Mouse (Mus musculus): Measurements from ENCODE around the gene Gpr160.
"Not testable (repeated sequence)": the region's sequence is repeated elsewhere in the genome, so short reads cannot be mapped to it uniquely, and the experiment has no call there.

Gene Gpr160

GRCm38 (mm10) chr3:30855604-30856458 lies at the start of gene Gpr160:
TSS of gene Gpr160 (plus strand) at chr3:30855950.
- peak; percentile 59 to 80 for DNase-seq (ENCODE audit: low spot score in 2 of 2)

- DNase-seq (ENCODE audit: low spot score in 2 of 2), result no peak
These were observed 42.9 kb upstream of the Gpr160 start for GRCm38 (mm10) chr3:30812881-30813280.

DNA sequence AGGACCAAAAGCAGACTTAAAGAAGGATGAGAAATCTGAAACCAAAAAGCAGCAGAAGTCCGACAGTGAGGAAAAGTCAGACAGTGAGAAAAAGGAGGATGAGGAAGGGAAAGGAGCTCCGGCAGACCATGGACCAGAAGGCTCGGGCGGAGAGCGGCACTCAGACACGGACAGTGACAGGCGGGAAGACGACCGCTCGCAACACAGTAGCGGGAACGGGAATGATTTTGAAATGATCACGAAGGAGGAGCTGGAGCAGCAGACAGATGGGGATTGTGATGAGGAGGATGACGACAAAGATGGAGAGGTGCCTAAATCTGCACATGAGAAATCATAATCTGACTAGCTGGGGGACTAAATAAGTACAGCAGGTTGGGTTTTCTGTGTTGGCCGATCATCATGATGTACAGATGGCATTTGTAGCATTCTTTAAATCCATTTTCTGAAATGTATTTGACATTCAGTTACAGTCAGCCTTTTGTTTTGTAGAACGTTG lies 37.1 kb upstream of the Gpr160 start:
- no peak for DNase-seq (ENCODE audit: low spot score in 2 of 2)

- no peak for DNase-seq (ENCODE audit: low spot score in 2 of 2)
These were observed 33.6 kb upstream of the Gpr160 start for GRCm38 (mm10) chr3:30822163-30822562.

DNA sequence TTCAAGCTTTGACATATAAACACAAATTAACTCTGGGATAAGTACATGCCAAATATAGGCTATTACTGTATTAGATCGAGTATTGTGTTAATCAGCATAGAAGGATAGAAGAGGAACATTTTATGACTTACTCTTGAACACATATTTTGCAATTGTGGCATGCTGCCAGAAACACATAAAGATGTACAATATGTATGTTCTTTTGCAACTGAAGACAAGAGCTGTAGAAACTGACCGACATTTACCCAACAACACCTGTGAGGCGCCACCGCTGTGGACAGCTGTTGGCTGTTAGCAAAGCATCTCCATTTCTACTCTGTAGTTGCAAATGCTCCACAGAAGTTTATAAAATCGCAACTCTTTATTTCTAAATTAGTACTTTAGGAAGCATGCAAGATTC lies 29.7 kb upstream of the Gpr160 start:
- no peak for DNase-seq (ENCODE audit: low spot score in 2 of 2)

DNA sequence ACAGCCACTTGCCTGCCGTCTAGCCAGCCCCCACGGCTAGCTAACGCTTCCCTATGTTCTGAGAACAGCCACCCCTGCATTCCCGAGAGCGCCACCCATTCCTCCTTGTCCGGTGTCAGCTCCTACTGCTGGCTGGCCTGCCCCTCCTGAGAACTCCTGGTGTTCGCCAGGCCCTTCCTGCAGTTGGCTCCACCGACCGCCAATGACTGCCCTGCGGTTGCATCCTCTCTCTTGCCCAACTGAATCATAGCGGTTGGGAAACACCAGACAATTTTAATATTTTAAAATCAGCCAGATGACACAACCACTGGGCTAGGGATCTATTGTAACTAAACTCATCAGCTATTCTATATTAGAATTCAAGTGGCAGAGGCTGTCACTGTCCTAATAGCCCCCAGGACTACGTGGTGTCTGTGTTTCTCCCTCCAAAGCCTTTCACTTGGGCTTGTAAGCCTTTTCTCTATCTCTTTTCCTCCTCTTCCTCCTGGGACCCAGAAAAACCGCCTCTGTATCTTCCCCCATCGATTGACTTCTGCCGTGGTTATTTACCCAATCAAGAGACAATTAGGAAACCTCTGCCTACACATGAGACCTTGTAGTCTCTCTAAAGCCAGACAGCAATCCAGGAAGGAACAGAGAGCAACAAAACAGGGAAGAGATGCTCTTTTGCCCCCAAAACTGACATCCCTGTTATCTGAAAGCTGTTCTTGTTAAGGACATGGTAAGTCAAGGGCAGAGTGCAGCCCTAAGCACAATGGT lies 23.7 kb upstream of the Gpr160 start:
- no peak for DNase-seq (ENCODE audit: low spot score in 2 of 2)

GRCm38 (mm10) chr3:30833254-30833653 lies 22.5 kb upstream of the Gpr160 start:
- DNase-seq (ENCODE audit: low spot score in 2 of 2), result no peak

GRCm38 (mm10) chr3:30845755-30846154 lies 10.0 kb upstream of the Gpr160 start:
- no peak for DNase-seq (ENCODE audit: low spot score in 2 of 2)

- no peak for DNase-seq (ENCODE audit: low spot score in 2 of 2)
These were observed 8.3 kb upstream of the Gpr160 start for GRCm38 (mm10) chr3:30847413-30847812.

DNA sequence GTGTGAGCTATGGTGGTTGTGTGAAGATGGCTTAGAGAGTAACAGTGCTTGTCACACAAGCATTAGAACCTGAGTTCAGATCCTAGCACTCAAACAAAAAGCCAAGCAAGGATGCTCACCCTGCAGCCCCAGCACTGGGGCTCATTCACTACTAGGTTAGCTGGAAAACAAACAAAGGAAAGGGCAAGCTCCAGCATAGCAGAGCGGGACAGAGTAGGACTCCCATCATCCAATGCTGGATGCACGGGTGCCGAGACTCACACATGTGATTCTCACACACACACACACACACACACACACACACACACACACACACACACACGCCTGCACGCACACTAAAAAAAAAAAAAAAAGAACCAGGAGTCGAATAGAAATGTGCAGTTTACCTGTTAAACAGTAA lies 4.3 kb upstream of the Gpr160 start:
- no peak for DNase-seq (ENCODE audit: low spot score in 2 of 2)

GRCm38 (mm10) chr3:30853596-30853995 lies 2.2 kb upstream of the Gpr160 start:
- DNase-seq (ENCODE audit: low spot score in 2 of 2), result no peak

GRCm38 (mm10) chr3:30859599-30859998 lies 3.8 kb downstream of the Gpr160 start:
- not testable (repeated sequence) for DNase-seq (ENCODE audit: low spot score in 2 of 2)

DNA sequence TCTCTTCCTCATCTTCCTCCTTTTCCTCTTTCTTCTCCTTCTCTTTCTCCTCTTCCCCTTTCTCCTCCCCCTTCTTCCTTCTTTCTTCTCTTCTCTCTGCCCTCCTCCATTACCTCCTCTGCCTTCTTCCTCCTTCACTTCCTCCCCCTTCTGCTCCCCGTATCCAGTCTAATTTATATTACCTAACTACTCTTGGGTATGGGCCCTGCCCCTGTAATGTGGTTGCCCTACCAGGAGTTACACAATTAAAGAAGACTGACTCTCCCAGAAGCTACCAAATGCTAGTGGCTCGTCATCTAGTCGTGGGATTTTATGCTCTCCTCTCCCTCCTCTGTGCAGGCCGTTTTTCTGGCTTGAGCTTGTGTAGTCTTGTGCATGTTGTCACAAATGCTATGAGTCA lies 5.0 kb downstream of the Gpr160 start:
- DNase-seq (ENCODE audit: low spot score in 2 of 2), result no peak

DNA sequence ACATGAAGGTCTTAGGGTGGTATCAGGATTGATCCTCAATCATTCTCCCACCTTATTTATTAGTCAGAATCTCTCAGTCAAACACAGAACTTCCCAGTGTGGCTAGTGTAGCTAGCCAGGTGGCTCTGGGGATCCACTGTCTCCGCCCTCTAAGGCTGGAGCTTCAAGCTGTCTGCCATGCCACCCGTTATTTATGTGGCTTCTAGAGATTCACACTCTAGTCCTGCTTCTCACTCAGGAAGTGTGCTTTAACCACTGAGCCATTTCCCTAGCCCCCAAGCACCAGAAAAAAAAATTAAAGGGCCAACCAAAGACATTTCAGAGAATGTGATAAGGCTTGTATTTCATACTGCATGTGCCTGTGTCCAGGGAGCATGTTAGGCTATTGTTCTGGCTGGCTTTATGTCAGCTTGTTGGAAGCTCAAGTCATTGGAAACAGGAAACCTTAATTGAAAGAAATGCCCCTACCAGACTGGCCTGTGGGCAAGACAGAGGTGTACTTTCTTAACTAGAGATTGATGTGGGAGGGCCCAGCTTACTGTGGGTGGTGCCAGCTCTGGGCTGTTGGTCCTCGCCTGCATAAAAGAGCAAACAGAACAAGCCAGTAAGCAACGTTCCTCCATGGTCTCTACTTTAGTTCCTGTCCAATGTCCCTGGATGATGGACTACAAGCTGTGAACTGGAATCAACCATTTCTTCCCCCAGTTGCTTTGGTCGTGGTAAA lies 8.1 kb downstream of the Gpr160 start:
- no peak for DNase-seq (ENCODE audit: low spot score in 2 of 2)

DNA sequence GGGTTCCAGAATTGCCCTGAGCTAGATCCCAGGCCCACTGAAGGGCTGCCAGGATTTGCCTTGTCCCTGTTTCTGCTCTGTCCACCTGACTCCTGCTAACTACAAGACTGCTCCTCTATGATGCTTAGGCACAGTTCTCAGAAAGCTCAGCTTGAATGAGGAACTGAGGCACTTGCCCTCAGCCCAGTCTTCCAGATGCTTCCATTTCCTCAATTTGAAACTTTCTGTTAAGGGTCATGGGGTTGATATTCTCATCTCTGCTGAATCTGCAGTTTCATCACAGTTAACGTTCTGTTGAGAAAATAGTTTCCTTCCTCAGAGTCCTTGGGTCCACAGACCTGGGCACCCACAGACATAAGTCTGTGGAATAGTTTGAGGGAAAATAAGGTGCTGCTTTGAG lies 8.9 kb downstream of the Gpr160 start:
- no peak for DNase-seq (ENCODE audit: low spot score in 2 of 2)

- DNase-seq (ENCODE audit: low spot score in 2 of 2), result no peak
These were observed 12.4 kb downstream of the Gpr160 start for GRCm38 (mm10) chr3:30868176-30868575.

GRCm38 (mm10) chr3:30868625-30869024 lies 12.9 kb downstream of the Gpr160 start:
- no peak for DNase-seq (ENCODE audit: low spot score in 2 of 2)

DNA sequence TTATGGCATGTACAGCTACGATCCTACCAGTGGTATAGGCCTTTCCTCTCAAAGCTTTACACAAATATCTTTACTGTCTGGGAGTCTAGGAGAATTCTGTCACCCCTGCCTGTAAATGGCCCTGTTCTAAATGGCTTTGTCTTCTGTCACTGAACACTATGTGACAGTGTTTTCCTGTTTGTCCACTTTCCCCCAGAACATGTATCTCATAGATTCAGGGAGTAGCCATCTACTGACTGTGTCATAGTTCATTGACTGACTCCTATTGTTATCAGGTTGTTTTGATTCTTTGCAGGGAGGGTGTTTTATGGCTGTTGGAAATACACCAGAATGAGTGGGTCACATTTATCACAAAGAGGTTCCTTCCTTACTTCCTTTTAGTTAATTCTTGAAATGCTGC lies 14.2 kb downstream of the Gpr160 start:
- no peak for DNase-seq (ENCODE audit: low spot score in 2 of 2)

DNA sequence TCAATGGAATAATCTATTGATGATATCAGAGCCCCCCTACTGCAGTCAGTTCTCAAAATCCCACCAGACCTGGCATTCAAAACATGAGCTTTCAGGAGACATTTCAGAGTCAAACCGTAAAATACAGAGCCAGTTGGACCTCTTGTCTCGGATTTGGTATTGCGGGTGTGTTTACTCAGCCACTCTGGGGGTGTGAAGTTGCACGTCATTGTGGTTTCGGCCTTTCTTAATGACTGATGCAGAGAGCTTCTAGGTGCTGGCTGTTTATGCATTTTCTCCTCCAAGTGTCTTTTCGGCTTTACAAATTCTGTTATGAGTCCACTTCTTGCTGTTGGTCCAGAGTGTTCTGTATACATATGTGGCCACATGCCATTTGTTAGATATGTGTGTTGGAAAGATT lies 21.0 kb downstream of the Gpr160 start:
- no peak for DNase-seq (ENCODE audit: low spot score in 2 of 2)

DNA sequence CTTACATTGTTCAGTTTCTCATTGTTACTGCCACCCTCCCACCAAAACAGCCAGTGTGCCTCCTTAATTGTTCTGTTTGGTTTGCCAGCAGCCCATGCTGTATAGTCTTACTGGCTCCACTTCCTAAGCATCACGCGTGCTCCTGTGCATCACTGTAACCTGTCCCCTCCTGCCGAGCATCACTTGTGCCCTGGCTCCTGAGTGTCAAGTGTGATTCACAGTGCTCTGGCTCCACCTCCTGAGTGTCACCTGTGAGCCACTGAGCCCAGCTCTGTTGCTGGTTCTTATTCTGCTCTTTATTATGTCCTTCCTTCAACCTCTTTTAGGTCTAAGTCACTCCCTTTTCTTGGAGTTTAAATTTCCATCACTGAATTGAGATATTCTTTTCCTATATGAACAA lies 31.7 kb downstream of the Gpr160 start:
- no peak for DNase-seq (ENCODE audit: low spot score in 2 of 2)

- no peak for DNase-seq (ENCODE audit: low spot score in 2 of 2)
These were observed 33.3 kb downstream of the Gpr160 start for GRCm38 (mm10) chr3:30889014-30889413.

- DNase-seq (ENCODE audit: low spot score in 2 of 2), result no peak
These were observed 41.0 kb downstream of the Gpr160 start for GRCm38 (mm10) chr3:30896721-30897120.

Data from spleen, postnatal 10 days (tissue).